Mouse (Mus musculus): ENCODE data around the gene Trappc1. TPM values are rescaled to one million over a fixed set of nuclear protein-coding genes. Genes with fewer than 3 reads are reported as not detected.
A peak's percentile ranks its signal among the peaks of the same experiment; 100 is the strongest.

The Trappc1 gene
- 162 and 166 TPM in 2 replicates for polyA plus RNA-seq (2015; fragmentation: Nextera tagmentation; extraction: Ambion mirVana)

DNA sequence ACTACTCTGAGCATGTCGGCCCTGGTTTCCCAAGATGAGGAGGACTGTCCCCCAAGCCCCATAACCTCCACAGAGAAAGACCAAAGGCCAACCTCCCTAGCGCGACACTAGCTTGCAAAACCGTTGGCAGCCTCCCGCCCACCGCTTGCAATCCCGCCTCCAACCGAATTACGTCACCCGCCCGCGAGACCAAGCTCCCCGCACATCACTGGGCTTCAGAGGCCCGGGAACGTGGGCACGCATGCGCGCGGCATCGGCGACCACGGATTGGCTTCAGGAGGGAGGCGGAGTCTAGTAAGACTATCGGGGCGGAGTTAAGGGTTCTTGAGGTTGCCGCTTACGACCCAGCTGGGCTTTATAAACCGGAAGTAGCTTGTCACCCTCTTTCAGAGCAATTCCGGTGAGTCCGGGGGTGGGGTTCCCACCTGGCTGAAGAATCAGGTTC, at the start of gene Trappc1, which contains the start of gene Cntrob:
Gene Trappc1 (plus strand): TSS at position 314 of the 445 bp plus-strand sequence.
Gene Cntrob (minus strand): TSS at position 109 of the 445 bp plus-strand sequence.
- WGBS = under 1% methylated on average over 30 of the region's 30 CpGs

DNA sequence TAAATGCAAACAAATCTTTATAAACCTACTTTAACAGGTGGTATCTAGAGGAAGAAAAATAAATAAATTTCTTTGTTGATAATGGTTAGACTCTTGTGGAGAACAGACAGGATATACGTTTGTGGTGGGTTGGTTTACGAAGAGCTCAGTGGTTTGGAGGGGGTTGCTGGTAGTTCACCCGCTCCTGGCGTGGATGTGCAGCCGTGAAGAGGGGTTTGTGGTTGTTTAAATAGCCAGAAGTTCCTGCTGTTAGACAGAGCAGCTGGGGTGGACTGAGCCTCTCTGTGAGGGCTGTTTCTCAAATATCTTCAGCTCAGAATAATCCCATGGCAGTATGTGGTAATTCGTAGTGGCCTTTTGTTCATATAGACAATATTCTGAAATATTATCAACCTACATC, 48.1 kb upstream of the Trappc1 start:
- Histone ChIP-seq H3K27ac (ENCODE audit: low read length) (no peak overlapping the region), H3K9ac (replicated peaks; ENCODE audit: low read depth, low read length) (no peak overlapping the region), H3K9me3 (ENCODE audit: control insufficient read depth, low read length) (no peaks in the 10 kb centered on the region), H3K27me3 (replicated peaks; ENCODE audit: control insufficient read depth, insufficient read depth, low read length) (no peaks in the 10 kb centered on the region), H3K4me2 (ENCODE audit: low read length) (no peak overlapping the region), H3K4me3 (replicated peaks; ENCODE audit: low read length) (no peak overlapping the region), H3K36me3 (ENCODE audit: control insufficient read depth, insufficient read depth) (no peaks in the 10 kb centered on the region), H3K4me1 (replicated peaks; ENCODE audit: control insufficient read depth, insufficient read depth, low read length) (no peaks in the 10 kb centered on the region)
- no peak for ATAC-seq
- whole genome bisulfite sequencing = 85% methylated on average over 6 of the region's 6 CpGs

More for the DNA sequence above, at the start of gene Trappc1, which contains the start of gene Cntrob:
- Histone ChIP-seq H3K27ac (ENCODE audit: low read length) (peak within 1 kb of the TSS; percentile 91), H3K9me3 (ENCODE audit: control insufficient read depth, low read length) (no peaks in the 10 kb centered on the region), H3K27me3 (replicated peaks; ENCODE audit: control insufficient read depth, insufficient read depth, low read length) (no peaks in the 10 kb centered on the region), H3K4me2 (ENCODE audit: low read length) (peak within 1 kb of the TSS; percentile 94), H3K9ac (replicated peaks; ENCODE audit: low read depth, low read length) (peak within 1 kb of the TSS; percentile 78), H3K4me3 (replicated peaks; ENCODE audit: low read length) (peak within 1 kb of the TSS; percentile 50), H3K4me1 (replicated peaks; ENCODE audit: control insufficient read depth, insufficient read depth, low read length) (peaks cover 46% of the 10 kb centered on the region), H3K36me3 (ENCODE audit: control insufficient read depth, insufficient read depth) (peaks cover 4% of the 10 kb centered on the region; the same call in 1 of the 2 replicates)
- ATAC-seq = peak; percentile 96

DNA sequence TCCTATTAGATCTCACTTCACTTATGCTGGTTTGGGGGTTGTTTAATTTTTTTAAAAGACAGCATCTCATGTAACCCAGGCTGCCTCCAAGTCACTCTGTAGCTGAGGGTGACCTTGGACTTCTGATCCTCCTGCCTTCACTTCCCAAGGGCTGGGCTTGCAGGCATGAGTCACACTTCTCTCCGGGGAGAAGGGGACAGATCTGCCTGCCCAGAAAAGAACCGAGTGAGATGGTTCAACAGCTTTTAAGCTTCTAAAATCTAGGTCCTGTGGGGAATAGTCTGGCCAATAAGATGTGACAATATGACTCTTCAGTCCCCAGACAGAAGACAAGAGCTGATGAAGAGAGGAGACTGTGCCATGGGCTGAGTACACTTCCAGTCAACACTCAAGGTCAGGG, 47.7 kb upstream of the Trappc1 start:
- ATAC-seq = no peak
- 79% methylated on average over 2 of the region's 2 CpGs for WGBS
- Histone ChIP-seq H3K4me1 (replicated peaks; ENCODE audit: control insufficient read depth, insufficient read depth, low read length) (no peaks in the 10 kb centered on the region), H3K4me2 (ENCODE audit: low read length) (no peak overlapping the region), H3K9me3 (ENCODE audit: control insufficient read depth, low read length) (no peaks in the 10 kb centered on the region), H3K27ac (ENCODE audit: low read length) (no peak overlapping the region), H3K27me3 (replicated peaks; ENCODE audit: control insufficient read depth, insufficient read depth, low read length) (no peaks in the 10 kb centered on the region), H3K9ac (replicated peaks; ENCODE audit: low read depth, low read length) (no peak overlapping the region), H3K4me3 (replicated peaks; ENCODE audit: low read length) (no peak overlapping the region), H3K36me3 (ENCODE audit: control insufficient read depth, insufficient read depth) (no peaks in the 10 kb centered on the region)

DNA sequence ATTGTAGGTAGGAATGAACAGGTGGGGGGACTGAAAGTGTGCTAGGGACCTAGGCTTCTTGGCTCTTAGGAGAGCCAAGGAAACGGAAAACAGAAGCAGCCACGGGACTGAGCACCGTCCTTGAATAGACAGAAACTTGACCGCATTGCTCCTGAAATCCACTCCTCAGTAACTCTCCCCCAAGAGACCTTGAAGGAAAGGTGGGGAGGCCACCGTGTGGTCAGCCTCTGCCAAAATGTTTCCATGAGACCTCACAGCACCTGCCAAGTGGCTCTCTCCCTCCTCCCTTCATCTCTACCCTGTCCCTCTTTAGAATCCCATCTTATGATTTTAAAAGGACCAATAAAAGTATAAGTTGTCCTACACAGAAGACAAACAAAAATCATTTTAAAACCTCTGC, 46.5 kb upstream of the Trappc1 start:
- Histone ChIP-seq H3K27me3 (replicated peaks; ENCODE audit: control insufficient read depth, insufficient read depth, low read length) (no peaks in the 10 kb centered on the region), H3K4me3 (replicated peaks; ENCODE audit: low read length) (no peak overlapping the region), H3K4me1 (replicated peaks; ENCODE audit: control insufficient read depth, insufficient read depth, low read length) (no peaks in the 10 kb centered on the region), H3K4me2 (ENCODE audit: low read length) (no peak overlapping the region), H3K36me3 (ENCODE audit: control insufficient read depth, insufficient read depth) (no peaks in the 10 kb centered on the region), H3K9me3 (ENCODE audit: control insufficient read depth, low read length) (no peaks in the 10 kb centered on the region), H3K27ac (ENCODE audit: low read length) (no peak overlapping the region), H3K9ac (replicated peaks; ENCODE audit: low read depth, low read length) (no peak overlapping the region)
- WGBS = 73% methylated on average over 5 of the region's 5 CpGs
- no peak for ATAC-seq

DNA sequence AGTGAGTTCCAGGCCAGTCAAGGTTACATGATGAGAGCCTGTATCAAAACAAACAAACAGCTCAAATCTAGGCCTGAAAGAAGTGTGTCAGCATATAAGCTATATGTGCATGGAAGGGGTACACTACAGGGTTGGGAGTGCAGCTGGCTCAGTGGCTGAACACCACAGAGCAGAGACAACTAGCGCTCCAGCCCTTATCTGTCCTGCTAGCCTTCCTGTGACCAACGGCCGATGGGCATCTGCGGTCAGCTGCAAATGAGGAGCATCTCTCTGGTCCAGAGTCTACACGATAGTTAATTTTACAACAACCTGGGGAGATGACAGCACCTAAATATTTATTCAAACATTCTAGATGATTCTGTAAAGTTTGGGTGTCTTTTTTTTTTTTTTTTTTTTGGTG, 32.7 kb upstream of the Trappc1 start:
- WGBS = 98% methylated on average over 5 of the region's 5 CpGs
- Histone ChIP-seq H3K27me3 (replicated peaks; ENCODE audit: control insufficient read depth, insufficient read depth, low read length) (no peaks in the 10 kb centered on the region), H3K36me3 (ENCODE audit: control insufficient read depth, insufficient read depth) (no peaks in the 10 kb centered on the region), H3K27ac (ENCODE audit: low read length) (no peak overlapping the region), H3K4me3 (replicated peaks; ENCODE audit: low read length) (no peak overlapping the region), H3K4me2 (ENCODE audit: low read length) (no peak overlapping the region), H3K9ac (replicated peaks; ENCODE audit: low read depth, low read length) (no peak overlapping the region), H3K4me1 (replicated peaks; ENCODE audit: control insufficient read depth, insufficient read depth, low read length) (no peaks in the 10 kb centered on the region), H3K9me3 (ENCODE audit: control insufficient read depth, low read length) (no peaks in the 10 kb centered on the region)
- no peak for ATAC-seq

DNA sequence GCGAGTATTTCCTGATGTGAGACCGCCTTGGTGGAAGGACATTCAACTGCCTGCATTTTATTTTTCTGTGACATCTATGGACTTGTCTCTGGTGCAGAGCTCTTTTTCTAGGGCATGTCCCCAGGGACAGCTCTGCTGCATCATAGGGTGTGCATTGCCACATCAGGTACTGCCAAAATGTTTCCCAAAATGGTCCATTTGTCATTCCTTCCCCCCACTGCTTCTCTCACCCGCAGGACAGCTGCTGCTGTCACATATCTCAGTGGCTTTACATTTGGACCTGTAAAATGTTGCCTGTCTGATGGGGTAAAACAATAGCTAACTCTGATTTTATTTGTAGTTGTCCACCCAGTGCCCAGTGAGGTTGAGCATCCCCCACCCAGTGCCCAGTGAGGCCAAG, 28.5 kb upstream of the Trappc1 start:
- no peak for ATAC-seq
- Histone ChIP-seq H3K36me3 (ENCODE audit: control insufficient read depth, insufficient read depth) (peaks cover 3% of the 10 kb centered on the region), H3K4me3 (replicated peaks; ENCODE audit: low read length) (no peak overlapping the region), H3K9me3 (ENCODE audit: control insufficient read depth, low read length) (no peaks in the 10 kb centered on the region), H3K4me1 (replicated peaks; ENCODE audit: control insufficient read depth, insufficient read depth, low read length) (no peaks in the 10 kb centered on the region), H3K9ac (replicated peaks; ENCODE audit: low read depth, low read length) (no peak overlapping the region), H3K4me2 (ENCODE audit: low read length) (no peak overlapping the region), H3K27ac (ENCODE audit: low read length) (no peak overlapping the region), H3K27me3 (replicated peaks; ENCODE audit: control insufficient read depth, insufficient read depth, low read length) (no peaks in the 10 kb centered on the region)
- WGBS = 95% methylated on average over 3 of the region's 3 CpGs

DNA sequence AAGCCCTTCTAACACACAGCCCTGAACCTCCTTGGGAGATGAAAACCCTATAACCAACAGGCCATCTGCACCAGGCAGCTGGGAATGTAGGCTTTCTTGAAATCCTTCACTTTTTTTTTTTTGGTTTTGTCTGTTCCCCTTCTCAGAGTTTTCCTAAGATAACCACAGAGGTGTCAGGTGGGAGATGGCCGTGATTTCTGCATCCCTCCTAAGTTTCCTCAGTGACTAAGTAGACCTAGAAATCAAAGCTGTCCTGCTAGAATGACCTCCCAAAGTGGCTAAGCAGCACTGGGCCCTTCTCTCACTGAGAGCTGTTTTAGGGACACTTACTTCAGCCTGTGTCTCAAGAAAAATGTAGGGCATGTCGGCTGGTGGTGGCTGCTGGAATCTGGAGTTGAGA, 26.0 kb upstream of the Trappc1 start:
- H3K4me2 ChIP-seq (ENCODE audit: low read length) = no peak overlapping the region
- H3K4me3 ChIP-seq (replicated peaks; ENCODE audit: low read length) = no peak overlapping the region
- ATAC-seq = no peak
- H3K9ac ChIP-seq (replicated peaks; ENCODE audit: low read depth, low read length) = no peak overlapping the region
- no peaks in the 10 kb centered on the region for H3K4me1 ChIP-seq (replicated peaks; ENCODE audit: control insufficient read depth, insufficient read depth, low read length)
- no peaks in the 10 kb centered on the region for H3K27me3 ChIP-seq (replicated peaks; ENCODE audit: control insufficient read depth, insufficient read depth, low read length)
- no peaks in the 10 kb centered on the region for H3K9me3 ChIP-seq (ENCODE audit: control insufficient read depth, low read length)
- peaks cover 8% of the 10 kb centered on the region for H3K36me3 ChIP-seq (ENCODE audit: control insufficient read depth, insufficient read depth)
- no peak overlapping the region for H3K27ac ChIP-seq (ENCODE audit: low read length)
- 81% methylated on average over 2 of the region's 2 CpGs for WGBS

DNA sequence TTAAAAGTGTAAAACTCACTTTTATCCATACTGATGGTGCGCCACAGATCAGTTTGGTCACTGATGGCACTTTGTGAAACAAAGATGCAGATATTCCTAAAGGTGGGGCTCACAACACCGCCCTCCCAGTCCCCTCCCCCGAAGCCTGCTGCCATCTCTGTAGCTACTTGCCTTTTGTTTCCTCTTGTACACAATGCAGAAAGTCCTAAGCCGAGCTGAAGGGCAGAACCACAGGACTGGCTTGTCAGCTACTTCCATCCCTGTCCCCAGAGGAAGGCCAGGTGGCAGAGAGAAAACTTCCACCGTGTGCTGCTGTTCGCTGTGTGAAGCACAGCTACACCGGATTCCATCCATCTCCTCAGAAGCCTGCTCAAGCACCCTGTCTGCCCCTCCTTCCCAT, 25.5 kb upstream of the Trappc1 start:
- Histone ChIP-seq H3K9me3 (ENCODE audit: control insufficient read depth, low read length) (no peaks in the 10 kb centered on the region), H3K9ac (replicated peaks; ENCODE audit: low read depth, low read length) (no peak overlapping the region)
- 59% methylated on average over 7 of the region's 7 CpGs for WGBS

DNA sequence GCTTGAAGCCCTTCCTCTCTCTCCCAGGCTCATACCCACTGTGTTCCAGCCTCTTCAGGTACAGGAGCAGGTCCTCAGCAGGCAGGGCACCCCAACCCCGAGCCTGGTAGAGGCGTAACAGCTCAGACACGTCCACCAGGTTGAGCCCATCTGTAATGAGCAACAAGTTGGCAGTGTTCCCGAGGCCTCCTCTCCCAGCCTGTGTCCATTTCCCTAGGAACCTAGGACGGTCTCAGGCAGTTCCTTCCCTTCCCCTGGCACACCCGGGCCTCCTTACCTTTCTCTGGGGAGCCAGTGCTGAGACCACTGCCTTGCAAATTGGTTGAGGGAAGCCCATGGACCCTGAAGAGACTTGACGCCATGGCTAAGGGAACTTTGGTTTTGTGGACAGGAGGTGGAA, 21.0 kb upstream of the Trappc1 start:
- Histone ChIP-seq H3K4me2 (ENCODE audit: low read length) (no peak overlapping the region), H3K9ac (replicated peaks; ENCODE audit: low read depth, low read length) (no peak overlapping the region), H3K4me3 (replicated peaks; ENCODE audit: low read length) (no peak overlapping the region), H3K27ac (ENCODE audit: low read length) (no peak overlapping the region), H3K36me3 (ENCODE audit: control insufficient read depth, insufficient read depth) (peaks cover 21% of the 10 kb centered on the region), H3K9me3 (ENCODE audit: control insufficient read depth, low read length) (no peaks in the 10 kb centered on the region), H3K4me1 (replicated peaks; ENCODE audit: control insufficient read depth, insufficient read depth, low read length) (no peaks in the 10 kb centered on the region), H3K27me3 (replicated peaks; ENCODE audit: control insufficient read depth, insufficient read depth, low read length) (no peaks in the 10 kb centered on the region)
- ATAC-seq = no peak
- WGBS = 74% methylated on average over 7 of the region's 7 CpGs

More for the DNA sequence above, 25.5 kb upstream of the Trappc1 start:
- Histone ChIP-seq H3K4me3 (replicated peaks; ENCODE audit: low read length) (no peak overlapping the region), H3K36me3 (ENCODE audit: control insufficient read depth, insufficient read depth) (peaks cover 8% of the 10 kb centered on the region), H3K4me2 (ENCODE audit: low read length) (no peak overlapping the region), H3K4me1 (replicated peaks; ENCODE audit: control insufficient read depth, insufficient read depth, low read length) (no peaks in the 10 kb centered on the region), H3K27ac (ENCODE audit: low read length) (no peak overlapping the region), H3K27me3 (replicated peaks; ENCODE audit: control insufficient read depth, insufficient read depth, low read length) (no peaks in the 10 kb centered on the region)
- no peak for ATAC-seq

DNA sequence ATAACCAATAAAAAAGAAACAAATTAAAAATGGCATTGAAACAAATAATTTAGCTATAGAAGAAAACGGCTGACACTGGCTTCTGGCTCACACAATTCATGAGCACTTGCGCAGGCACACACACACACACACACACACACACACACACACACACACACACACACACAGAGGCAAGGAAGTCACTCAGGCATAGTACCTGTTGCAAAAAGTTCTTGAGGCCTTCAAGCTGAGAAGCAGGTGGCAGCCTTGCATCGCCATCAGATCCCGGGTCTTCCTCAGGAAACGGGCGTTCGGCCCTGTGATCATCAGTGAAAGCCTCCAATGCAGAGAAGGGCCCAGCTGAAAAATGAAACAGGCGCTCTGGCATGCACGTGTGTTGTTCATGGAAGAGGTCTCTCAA, 18.5 kb upstream of the Trappc1 start:
- no peak for ATAC-seq
- Histone ChIP-seq H3K9me3 (ENCODE audit: control insufficient read depth, low read length) (no peaks in the 10 kb centered on the region), H3K4me1 (replicated peaks; ENCODE audit: control insufficient read depth, insufficient read depth, low read length) (no peaks in the 10 kb centered on the region), H3K27ac (ENCODE audit: low read length) (no peak overlapping the region), H3K4me2 (ENCODE audit: low read length) (no peak overlapping the region), H3K36me3 (ENCODE audit: control insufficient read depth, insufficient read depth) (peaks cover 33% of the 10 kb centered on the region), H3K4me3 (replicated peaks; ENCODE audit: low read length) (no peak overlapping the region), H3K27me3 (replicated peaks; ENCODE audit: control insufficient read depth, insufficient read depth, low read length) (no peaks in the 10 kb centered on the region), H3K9ac (replicated peaks; ENCODE audit: low read depth, low read length) (no peak overlapping the region)
- 94% methylated on average over 9 of the region's 9 CpGs for WGBS
